Mouse (Mus musculus): ENCODE data around the gene Zcchc18.
"Not testable (repeated sequence)": the region's sequence is repeated elsewhere in the genome, so short reads cannot be mapped to it uniquely, and the experiment has no call there.

Gene Zcchc18

DNA sequence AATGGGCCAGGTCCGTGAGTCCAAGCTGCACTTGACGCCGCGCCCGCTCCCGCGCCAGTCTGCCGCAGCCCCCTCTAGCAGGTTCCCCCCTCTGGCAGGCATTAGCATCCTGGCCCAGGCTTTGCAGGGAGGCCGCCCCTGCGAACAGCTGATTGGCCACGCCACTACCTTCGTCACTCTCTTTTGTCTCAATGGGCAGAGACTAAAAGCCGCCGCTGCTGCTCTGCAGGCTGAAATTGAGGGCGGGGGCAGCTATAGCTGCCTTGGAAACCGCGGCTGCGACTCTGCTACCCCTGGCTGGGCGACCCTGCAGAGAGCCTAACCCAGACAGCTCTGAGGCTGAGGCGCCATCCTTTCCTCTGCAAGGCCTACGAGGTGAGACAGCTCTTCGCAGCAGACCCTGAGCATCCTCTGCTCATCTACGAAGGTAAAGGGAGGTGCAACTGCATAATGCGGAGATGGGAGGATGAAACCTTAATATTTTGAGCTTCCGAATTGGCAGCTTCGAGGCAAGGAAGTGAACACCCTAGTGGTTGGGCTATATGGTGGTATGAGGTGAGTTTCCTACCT lies at the start of gene Zcchc18:
Zcchc18 (plus strand) TSS at position 178 of the 570 bp plus-strand sequence.
- peak; percentile 84 for DNase-seq

DNA sequence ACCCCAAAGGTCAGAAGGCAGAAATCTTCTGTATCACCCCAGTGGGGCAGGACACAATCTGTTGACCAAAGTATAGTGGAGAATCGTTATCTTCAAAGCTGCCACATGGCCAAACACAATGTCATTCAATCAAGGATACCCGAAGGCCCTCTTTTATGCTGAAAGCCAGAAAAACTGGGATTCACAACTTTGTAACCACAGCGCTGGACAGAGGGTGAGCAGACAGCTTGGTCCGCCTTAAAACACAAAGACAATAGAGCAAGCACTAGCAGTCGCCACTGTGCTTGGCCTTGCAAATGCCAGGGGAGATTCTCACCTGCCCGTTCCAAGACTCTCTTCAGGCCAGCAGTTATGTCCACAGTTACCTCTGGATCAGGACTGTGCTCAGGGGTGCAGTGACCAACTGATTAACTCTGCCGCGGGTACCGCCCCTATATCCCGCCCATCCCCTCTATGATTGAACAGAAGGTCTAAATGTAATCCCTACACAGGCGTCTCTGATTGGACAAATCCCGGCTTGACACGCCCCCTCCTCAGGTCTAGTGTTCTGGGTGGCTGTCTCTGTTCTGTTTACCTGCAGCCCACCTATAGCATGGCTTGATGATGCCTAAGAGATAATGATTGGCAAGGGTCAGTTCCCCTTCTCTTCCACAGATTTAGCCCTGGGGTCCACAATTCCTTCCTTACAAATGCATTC lies 35.2 kb upstream of the Zcchc18 start:
- DNase-seq, result peak; percentile 70

DNA sequence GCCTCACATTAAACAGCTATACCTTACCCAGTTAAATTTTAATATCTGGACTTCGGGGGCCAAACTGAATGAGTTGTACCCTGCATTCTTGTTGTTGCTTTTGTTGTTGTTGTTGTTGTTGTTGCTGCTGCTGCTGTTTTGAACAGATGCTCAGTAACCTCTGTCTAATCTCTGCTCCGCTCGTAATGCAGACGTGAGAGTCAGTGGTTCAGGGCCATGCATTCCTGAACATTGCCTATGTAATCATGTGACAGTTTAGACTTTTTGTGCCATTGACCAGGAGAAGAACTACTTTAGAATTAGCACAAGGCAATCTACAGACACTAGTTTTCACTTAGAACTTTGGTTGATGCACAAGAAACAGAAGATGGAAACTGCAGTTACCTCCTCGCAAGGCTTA lies 34.7 kb upstream of the Zcchc18 start:
- not testable (repeated sequence) for DNase-seq

DNA sequence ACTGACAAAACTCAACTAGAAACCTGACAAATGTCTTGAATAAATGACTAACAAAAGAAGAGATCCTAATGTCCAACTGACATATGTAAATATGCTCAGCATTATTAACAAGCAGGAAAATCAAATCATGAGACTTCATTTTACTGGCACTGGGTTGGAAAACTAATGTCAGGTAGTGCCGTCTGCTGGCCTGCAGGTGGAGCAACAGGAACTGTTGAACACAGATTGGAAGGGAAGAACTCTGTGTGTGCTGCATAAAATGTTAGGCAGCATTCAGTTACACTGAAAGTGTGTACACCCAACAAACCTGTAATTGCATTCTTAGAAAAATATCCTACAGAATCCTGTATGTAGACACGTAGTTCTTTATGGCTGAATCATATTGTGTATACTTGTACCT lies 33.3 kb upstream of the Zcchc18 start:
- no peak for DNase-seq

DNA sequence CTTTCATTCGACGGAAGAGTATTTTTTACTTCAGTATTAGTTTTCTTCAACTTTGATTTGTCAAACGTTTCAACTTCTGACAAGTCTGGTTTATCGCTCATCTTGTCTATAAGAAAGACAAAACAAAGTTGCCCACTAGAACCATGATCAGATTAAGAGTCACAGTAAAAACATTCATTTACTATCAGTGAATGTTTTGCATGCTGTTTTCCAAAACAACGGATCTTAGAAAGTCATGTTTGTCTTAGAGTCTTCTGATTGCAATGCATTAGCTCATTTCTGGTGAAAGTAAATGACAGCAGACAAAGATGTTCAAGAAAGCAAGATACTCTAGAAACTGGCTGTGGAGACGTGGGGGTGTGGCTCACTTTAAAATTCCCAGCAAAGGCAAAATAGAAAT lies 17.6 kb upstream of the Zcchc18 start, which contains the start of gene Tmsb15b2:
Tmsb15b2 (minus strand) TSS at position 101 of the 400 bp plus-strand sequence.
- DNase-seq, result not testable (repeated sequence)

DNA sequence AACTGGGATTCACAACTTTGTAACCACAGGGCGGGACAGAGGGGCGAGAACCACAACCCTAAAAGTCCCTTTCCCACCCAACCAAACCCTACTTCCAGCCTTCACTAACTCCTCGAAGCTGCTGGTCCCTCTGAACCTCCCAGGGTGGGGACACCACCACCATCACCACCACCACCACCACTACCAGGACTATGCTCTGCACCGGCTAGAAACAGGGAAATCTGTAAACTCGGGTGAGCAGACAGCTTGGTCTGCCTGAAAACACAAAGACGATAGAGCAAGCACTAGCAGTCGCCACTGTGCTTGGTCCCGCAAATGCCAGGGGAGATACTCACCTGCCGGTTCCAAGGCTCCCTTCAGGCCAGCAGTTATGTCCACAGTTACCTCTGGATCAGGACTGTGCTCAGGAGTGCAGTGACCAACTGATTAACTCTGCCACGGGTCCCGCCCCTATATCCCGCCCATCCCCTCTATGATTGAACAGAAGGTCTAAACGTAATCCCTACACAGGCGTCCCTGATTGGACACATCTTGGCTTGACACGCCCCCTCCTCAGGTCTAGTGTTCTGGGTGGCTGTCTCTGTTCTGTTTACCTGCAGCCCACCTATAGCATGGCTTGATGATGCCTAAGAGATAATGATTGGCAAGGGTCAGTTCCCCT lies 16.4 kb upstream of the Zcchc18 start, which contains the start of the genes Tmsb15l and Tmsb15b1:
Tmsb15l (minus strand) TSS at position 446 of the 661 bp plus-strand sequence.
Tmsb15b1 (minus strand) TSS at position 451 of the 661 bp plus-strand sequence.
- peak; percentile 72 for DNase-seq

DNA sequence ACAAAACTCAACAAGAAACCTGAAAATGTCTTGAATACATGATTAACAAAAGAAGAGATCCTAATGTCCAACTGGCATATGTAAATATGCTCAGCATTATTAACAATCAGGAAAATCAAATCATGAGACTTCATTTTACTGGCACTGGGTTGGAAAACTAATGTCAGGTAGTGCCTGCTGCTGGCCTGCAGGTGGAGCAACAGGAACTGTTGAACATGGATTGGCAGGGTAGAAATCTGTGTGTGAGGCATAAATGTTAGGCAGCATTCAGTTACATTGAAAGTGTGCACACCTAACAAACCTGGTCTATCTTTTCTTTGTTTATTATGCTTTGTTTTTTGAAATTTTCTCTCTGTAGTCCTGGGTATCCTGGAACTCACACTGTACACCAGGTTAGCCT lies 14.3 kb upstream of the Zcchc18 start:
- no peak for DNase-seq

DNA sequence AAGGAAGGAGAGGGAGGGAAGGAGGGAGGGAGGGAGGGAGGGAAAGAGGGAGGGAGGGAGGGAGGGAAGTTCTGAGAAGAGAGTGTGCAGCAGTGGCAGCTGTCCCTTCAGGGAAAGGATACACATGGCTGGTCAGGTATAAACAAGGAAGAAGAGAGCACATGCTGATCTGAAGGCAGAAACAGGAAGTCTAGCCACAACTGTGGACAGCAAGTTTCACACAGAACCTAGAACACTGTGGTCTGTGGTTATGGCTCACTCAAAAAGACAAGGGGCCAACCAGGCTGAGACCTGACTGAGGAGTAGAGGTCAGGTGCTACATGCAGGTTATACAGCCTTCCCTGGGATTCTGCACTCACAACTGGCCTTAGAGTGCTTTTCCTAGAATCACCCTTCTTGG lies 6.9 kb upstream of the Zcchc18 start:
- DNase-seq, result no peak

DNA sequence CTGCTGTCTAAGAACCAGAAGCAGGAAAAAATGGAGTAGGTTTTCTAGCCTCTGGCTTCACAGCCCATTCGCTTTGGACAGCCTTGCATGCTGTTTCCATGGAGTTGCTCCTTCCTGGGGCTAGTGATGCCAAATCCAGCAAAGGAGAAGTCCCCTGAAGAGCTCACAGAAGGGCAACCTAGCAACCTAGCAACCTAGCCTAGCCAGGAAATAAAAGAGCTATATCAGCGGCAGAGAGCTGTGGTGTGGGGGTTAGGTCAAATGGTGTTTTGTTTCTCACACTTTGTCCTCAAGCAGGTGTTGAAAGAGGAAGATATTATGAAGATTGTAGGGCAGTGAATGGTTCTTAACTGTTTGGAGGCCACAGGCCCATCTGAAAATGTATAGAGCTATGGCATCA lies 1.7 kb upstream of the Zcchc18 start:
- no peak for DNase-seq

DNA sequence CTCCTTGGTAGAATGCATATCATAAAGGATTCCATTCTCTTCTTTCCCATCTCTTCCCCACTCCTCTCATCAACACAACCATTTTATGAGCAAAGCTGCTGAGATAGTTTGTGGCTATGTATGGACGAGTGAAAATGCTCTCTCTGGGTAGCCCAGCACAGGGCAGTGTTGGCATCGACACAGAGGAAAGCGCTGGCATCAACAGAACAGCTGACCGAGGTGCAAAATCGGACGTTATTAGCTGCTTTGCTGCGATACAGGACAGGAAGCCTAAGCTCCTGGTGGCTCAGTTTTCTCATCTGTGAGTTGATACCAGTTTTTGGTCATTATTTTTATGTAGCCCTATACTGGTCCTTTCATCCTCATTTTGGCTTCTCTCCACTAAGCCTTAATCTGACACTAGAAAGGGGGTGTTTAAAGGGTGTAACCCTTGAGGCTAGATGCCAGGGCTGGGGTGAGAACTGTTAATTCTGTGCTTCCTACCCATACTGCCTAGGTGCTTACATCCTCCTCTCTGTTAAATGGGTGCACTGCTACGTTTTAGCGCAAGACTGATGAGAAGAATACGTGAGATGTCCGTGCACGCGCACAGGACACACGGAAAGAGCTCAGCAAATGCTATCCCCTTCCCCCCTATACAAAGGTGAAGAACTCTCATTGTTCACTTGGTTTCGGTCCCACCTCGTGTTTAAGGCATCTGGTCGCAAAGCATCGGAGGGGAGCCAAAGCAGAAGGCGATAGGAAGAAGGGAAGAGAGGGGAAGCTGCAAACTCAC lies 577 bp upstream of the Zcchc18 start:
- peak; percentile 14 for DNase-seq

DNA sequence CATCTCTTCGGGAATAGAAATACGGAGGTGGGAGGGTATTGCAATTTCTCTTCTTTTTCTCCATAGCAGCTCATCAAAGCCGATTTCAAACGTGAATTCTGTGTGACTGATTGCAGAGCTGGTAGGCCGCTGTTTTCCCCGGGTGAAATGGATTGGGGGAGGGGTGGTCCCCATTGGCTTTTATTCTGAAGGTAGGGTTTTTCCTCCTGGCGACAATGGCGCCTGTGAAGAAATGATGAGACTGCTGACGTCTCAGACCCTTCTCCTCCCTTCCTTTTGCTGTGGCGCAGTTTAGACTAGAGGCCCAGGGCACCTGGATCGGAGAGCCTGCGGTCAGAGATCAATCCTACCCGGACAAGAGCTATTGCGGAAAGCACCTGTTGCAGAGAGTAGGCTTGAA lies 686 bp downstream of the Zcchc18 start:
- peak; percentile 24 for DNase-seq

DNA sequence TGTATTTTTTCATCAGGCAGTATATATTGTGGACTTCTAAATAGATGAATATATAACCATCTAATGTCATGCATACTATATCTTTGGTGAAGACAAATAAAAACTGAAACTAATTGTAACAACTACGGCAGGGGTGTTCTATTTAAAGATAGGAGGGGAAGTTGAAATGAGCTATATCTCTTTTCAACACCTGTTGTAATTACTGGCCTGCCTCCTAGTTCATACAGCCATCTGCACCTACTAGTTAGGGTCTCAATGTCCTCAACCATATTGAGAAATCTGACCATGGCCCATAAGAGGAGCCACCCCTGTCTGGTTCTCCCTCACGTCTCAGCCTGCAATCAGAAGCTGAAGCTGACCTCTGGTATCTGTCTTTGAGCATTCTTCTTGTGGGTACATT lies 3.3 kb downstream of the Zcchc18 start:
- no peak for DNase-seq

DNA sequence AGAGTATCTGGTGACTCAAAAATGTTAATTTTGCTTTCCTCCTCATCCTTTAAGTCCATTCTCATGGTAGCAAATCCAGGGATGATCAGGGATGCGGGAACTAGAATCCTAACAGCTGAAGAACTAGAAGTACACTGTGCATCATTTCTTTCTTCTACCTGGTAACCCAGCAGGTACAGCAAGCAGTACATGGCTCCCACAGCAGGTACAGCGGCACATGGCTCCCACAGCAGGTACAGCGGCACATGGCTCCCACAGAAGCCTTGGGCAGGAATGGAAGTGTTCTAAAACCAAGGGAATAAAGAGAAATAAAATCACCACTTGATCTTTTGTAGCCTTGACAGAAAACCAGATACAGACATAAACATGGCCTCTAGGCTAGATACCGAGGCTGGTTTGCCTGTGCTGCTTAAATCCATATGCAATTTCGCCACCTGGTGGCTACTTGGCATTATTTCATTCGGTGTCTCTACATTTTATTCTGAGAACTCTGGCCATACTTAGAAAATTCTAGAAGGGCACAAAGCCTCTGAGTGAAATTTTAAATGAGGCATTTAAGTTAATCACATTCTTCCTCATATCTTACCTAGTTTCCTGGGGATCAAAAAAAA lies 22.2 kb downstream of the Zcchc18 start:
- DNase-seq, result no peak

DNA sequence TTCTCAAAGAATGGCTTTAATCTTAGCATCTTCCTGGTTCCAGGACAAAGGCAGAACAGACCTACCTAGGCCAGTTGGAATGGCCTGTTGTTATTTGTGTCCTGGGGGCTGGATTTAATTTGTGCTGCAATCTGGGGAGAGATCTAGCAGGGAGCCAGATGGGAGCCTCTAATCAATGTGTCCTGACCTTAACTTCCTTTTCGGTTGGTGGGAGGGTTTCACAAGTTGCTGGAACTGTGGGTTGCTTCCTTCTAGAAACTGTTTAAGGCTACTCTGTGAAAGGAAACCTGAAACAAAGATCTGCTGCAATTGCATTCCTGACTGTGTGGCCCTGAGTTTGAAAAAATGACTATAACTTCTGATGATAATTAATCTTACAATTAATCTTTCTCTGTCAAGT lies 24.7 kb downstream of the Zcchc18 start:
- DNase-seq, result no peak

DNA sequence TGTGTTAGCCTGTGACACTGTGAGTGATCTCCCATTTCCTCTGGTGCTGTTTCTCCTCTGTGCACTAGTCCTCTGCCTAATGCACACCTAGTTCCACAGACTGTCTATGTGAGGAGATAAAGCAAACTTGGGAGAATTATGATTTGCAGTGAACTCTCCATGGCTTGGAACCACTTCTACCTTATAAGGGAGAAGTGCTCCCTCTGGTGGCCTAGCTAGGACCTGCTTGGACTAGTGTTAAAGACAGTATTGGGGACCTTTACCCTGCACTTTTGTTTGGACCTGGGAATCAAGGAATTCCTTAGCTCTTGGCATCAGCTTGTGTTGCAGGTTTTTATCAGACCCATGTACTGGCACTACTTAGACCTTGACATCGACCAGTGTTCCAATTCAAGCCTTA lies 26.4 kb downstream of the Zcchc18 start:
- no peak for DNase-seq

DNA sequence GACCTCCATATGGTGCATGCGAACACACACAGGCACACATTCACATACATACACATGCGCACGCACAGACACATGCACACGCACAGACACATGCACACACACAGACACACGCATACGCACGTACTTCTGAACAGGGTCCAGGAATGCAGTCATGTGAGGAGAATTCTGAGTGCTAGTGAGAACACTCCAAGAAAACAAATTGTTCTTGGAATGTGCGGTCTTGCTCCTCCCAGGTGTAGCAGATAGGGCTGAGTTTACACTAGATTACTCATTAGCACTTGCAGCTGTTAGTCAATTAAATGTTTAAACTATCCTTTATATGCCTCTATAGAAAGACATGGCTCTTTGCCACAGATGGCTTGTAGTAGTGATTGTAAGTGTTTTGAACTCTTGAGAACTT lies 38.0 kb downstream of the Zcchc18 start:
- no peak for DNase-seq

DNA sequence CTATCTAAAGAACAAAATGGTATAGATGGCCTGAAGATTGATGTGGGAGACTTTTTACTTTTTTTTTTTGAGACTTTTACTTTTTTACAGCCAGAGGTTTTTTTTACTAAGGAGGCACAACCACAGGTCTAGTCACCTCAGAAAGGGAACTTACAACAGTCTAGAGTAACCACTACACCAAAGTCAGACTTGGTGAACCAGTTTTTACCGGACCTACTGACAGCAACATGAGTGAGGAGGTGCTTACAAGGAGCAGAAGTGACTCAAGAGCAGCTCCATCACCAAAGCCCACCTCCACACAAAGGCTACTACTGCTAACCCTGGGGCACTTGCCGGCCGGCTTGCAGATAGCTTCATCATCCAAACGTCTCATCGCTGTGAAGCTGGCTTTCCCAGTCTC lies 38.8 kb downstream of the Zcchc18 start:
- DNase-seq, result no peak

DNA sequence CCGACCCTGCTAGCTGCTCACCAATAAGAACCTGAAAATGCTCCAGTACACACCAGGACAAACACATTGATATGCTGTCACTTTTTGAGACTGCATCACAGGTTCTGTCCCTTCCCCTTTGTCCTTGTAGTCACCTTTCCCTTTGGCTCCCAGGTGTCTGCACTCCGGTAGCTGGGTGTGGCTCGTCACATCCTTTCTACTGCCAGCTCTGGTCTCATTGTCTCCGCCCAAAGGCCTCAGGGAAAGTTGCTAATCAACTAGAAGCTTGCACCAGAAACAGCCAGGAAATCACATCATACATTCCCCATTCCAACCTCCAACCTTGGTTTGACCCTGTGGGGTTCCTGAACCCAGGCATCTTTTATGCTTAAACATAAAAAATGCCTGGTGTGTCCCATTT lies 41.4 kb downstream of the Zcchc18 start:
- DNase-seq, result no peak

DNA sequence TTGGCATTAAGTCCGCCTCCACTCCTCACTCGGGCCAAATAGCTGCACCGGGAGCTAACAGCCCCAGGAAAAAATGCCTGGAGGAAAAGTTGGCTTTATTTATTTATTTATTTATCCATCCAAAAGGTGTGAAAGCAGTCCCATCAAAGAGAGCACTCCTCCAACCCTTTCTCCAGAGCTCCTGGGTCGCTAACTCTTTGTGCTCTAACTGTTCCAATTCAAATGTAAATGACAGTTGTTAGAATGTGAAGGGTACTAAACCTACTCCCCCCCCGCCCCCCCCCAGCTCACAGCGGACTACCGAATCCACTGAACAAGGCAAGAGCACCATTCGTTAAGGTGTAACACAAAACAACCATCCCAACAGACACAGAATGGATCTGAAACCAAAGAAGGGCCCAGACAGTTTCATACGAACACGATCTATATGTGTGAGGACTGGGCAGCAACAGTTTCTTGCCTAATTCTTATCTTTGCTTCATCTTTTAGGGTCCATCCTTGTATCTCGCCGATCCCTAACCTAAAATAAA lies 44.6 kb downstream of the Zcchc18 start:
- no peak for DNase-seq

DNA sequence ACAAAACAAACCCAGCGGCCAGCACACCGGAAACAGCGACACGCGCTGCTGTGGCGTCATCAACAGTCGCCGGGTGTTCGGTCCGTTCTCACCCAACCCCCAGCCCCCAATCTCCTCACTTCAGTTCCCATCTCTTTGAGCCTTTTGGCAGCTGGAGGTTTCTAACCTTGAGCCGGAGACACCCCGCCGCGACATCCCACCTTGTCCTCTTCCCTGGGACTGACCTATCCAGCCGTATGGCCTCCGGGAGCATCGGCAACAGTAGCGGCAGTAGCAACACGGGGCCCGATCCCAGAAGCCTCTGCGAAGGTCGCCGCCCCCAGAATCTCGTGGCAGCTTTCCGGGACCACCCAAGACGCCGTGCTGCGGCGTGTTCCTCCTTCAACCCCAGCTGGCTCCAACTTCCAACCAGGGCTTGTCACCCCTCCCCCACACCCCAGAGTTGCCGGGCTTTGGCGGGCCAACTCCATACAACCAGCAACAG lies 45.1 kb downstream of the Zcchc18 start, which contains the start of gene Slc25a53:
Slc25a53 (minus strand) TSS at position 303 of the 484 bp plus-strand sequence.
- DNase-seq, result peak; percentile 81

DNA sequence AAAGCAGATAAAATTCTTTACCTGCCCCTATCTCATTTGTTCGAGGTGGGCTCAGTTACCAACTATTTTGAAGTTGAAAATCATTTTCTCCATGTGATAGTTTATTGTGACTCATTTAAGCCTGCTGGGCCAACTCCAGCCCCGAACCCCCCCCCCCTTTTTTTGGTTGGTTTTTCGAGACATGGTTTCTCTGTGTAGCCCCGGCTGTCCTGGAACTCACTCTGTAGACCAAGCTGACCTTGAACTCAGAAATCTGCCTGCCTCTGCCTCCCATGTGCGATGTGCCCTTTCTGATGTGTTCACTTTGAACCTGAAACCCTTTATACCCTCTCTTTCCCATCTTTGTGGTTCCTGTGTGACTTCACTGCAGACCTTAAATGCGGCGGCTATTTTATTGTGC lies 45.5 kb downstream of the Zcchc18 start:
- no peak for DNase-seq
